Mouse (Mus musculus): ENCODE data around the gene Tgm1. TPM values are rescaled to one million over a fixed set of nuclear protein-coding genes. Genes with fewer than 3 reads are reported as not detected.

The Tgm1 gene
- polyA plus RNA-seq, 1 experiment from 2014 or later, result 0.27 TPM

DNA sequence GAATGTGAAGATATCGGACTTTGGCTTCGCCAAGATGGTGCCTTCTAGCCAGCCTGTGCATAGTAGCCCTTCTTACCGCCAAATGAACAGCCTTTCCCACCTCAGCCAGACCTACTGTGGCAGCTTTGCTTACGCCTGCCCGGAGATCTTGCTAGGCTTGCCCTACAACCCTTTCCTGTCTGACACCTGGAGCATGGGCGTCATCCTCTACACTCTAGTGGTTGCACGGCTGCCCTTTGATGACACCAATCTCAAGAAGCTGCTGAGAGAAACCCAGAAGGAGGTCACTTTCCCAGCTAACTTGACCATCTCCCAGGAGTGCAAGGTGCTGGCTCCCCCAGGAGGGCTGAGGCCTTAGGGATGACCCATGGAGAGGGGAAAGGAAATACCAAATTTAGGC is 62.2 kb downstream of the Tgm1 start:
- H3K36me3 ChIP-seq, result peaks cover 10% of the 10 kb centered on the region
- H3K27ac ChIP-seq (replicated peaks), result no peak overlapping the region
- H3K9me3 ChIP-seq (replicated peaks), result no peaks in the 10 kb centered on the region
- no peaks in the 10 kb centered on the region for H3K27me3 ChIP-seq (ENCODE audit: low read depth, poor library complexity, severe bottlenecking)
- H3K4me1 ChIP-seq, result no peaks in the 10 kb centered on the region
- no peak for DNase-seq (ENCODE audit: low spot score)
- H3K4me3 ChIP-seq, result no peak overlapping the region
- WGBS, result 89% methylated on average over 7 of the region's 7 CpGs

Other genes with a start within 250 kb of the Tgm1 start
- gene Dhrs4, start 235.2 kb downstream of the Tgm1 start, polyA plus RNA-seq (2016; fragmentation: Nextera tagmentation; extraction: Ambion mirVana), result 60.9 and 64.5 TPM in 2 replicates
- 5.2 and 6.6 TPM in 2 replicates for gene Carmil3, start 223.3 kb downstream of the Tgm1 start, polyA plus RNA-seq (2016; fragmentation: Nextera tagmentation; extraction: Ambion mirVana)
- 0.36 and 0.48 TPM in 2 replicates for gene Cpne6, start 203.5 kb downstream of the Tgm1 start, polyA plus RNA-seq (2016; fragmentation: Nextera tagmentation; extraction: Ambion mirVana)
- gene Nrl, start 188.9 kb downstream of the Tgm1 start, polyA plus RNA-seq (2016; fragmentation: Nextera tagmentation; extraction: Ambion mirVana), result not detected in 2 replicates
- gene Pck2, start 173.7 kb downstream of the Tgm1 start, polyA plus RNA-seq (2016; fragmentation: Nextera tagmentation; extraction: Ambion mirVana), result 16.5 and 18.5 TPM in 2 replicates
- gene Dcaf11, start 153.9 kb downstream of the Tgm1 start, polyA plus RNA-seq (2016; fragmentation: Nextera tagmentation; extraction: Ambion mirVana), result 78.5 and 90.8 TPM in 2 replicates
- gene A730061H03Rik, start 153.5 kb downstream of the Tgm1 start, polyA plus RNA-seq (2016; fragmentation: Nextera tagmentation; extraction: Ambion mirVana), result 0.30 TPM in 1 of 2 replicates, not detected in the other
- gene Fitm1, start 138.3 kb downstream of the Tgm1 start, polyA plus RNA-seq (2016; fragmentation: Nextera tagmentation; extraction: Ambion mirVana), result 0.14 and 0.25 TPM in 2 replicates
- 88.7 and 97.9 TPM in 2 replicates for gene Psme1, start 135.8 kb downstream of the Tgm1 start, polyA plus RNA-seq (2016; fragmentation: Nextera tagmentation; extraction: Ambion mirVana)
- gene Emc9, start 128.6 kb downstream of the Tgm1 start, polyA plus RNA-seq (2016; fragmentation: Nextera tagmentation; extraction: Ambion mirVana), result 7.9 and 8.0 TPM in 2 replicates
- gene Psme2, start 122.8 kb downstream of the Tgm1 start, polyA plus RNA-seq (2016; fragmentation: Nextera tagmentation; extraction: Ambion mirVana), result 171 and 184 TPM in 2 replicates
- gene Rnf31, start 122.2 kb downstream of the Tgm1 start, polyA plus RNA-seq (2016; fragmentation: Nextera tagmentation; extraction: Ambion mirVana), result 15.4 and 21.0 TPM in 2 replicates
- 6.5 and 6.9 TPM in 2 replicates for gene Irf9, start 110.4 kb downstream of the Tgm1 start, polyA plus RNA-seq (2016; fragmentation: Nextera tagmentation; extraction: Ambion mirVana)
- 4.1 and 5.5 TPM in 2 replicates for gene Rec8, start 95.9 kb downstream of the Tgm1 start, polyA plus RNA-seq (2016; fragmentation: Nextera tagmentation; extraction: Ambion mirVana)
- gene Ipo4, start 78.0 kb downstream of the Tgm1 start, polyA plus RNA-seq (2016; fragmentation: Nextera tagmentation; extraction: Ambion mirVana), result 94.1 and 100 TPM in 2 replicates
- gene Gm49378, start 76.0 kb downstream of the Tgm1 start, polyA plus RNA-seq (2016; fragmentation: Nextera tagmentation; extraction: Ambion mirVana), result 1.1 and 1.2 TPM in 2 replicates
- 74.7 and 77.1 TPM in 2 replicates for gene Tm9sf1, start 70.1 kb downstream of the Tgm1 start, polyA plus RNA-seq (2016; fragmentation: Nextera tagmentation; extraction: Ambion mirVana)
- 0.75 and 0.79 TPM in 2 replicates for gene Tssk4, start 63.7 kb downstream of the Tgm1 start, polyA plus RNA-seq (2016; fragmentation: Nextera tagmentation; extraction: Ambion mirVana)
- gene Mdp1, start 53.4 kb downstream of the Tgm1 start, polyA plus RNA-seq (2016; fragmentation: Nextera tagmentation; extraction: Ambion mirVana), result 65.3 and 72.9 TPM in 2 replicates
- 63.5 and 65.0 TPM in 2 replicates for gene Gmpr2, start 42.0 kb downstream of the Tgm1 start, polyA plus RNA-seq (2016; fragmentation: Nextera tagmentation; extraction: Ambion mirVana)
- 610 and 632 TPM in 2 replicates for gene Nedd8, start 41.8 kb downstream of the Tgm1 start, polyA plus RNA-seq (2016; fragmentation: Nextera tagmentation; extraction: Ambion mirVana)
- 70.5 and 74.5 TPM in 2 replicates for gene Tinf2, start 32.1 kb downstream of the Tgm1 start, polyA plus RNA-seq (2016; fragmentation: Nextera tagmentation; extraction: Ambion mirVana)
- gene Rabggta, start 8.3 kb upstream of the Tgm1 start, polyA plus RNA-seq (2016; fragmentation: Nextera tagmentation; extraction: Ambion mirVana), result 30.1 and 34.4 TPM in 2 replicates
- 67.6 and 71.2 TPM in 2 replicates for gene Dhrs1, start 31.8 kb upstream of the Tgm1 start, polyA plus RNA-seq (2016; fragmentation: Nextera tagmentation; extraction: Ambion mirVana)
- gene Nop9, start 31.8 kb upstream of the Tgm1 start, polyA plus RNA-seq (2016; fragmentation: Nextera tagmentation; extraction: Ambion mirVana), result 50.6 and 60.8 TPM in 2 replicates
- gene Cideb, start 44.5 kb upstream of the Tgm1 start, polyA plus RNA-seq (2016; fragmentation: Nextera tagmentation; extraction: Ambion mirVana), result 0.22 and 0.23 TPM in 2 replicates
- 0.06 and 0.22 TPM in 2 replicates for gene Ltb4r2, start 47.5 kb upstream of the Tgm1 start, polyA plus RNA-seq (2016; fragmentation: Nextera tagmentation; extraction: Ambion mirVana)
- gene Ltb4r1, start 52.0 kb upstream of the Tgm1 start, polyA plus RNA-seq (2016; fragmentation: Nextera tagmentation; extraction: Ambion mirVana), result 0.25 and 0.30 TPM in 2 replicates
- 5.4 and 6.5 TPM in 2 replicates for gene Adcy4, start 70.2 kb upstream of the Tgm1 start, polyA plus RNA-seq (2016; fragmentation: Nextera tagmentation; extraction: Ambion mirVana)
- gene Ripk3, start 74.9 kb upstream of the Tgm1 start, polyA plus RNA-seq (2016; fragmentation: Nextera tagmentation; extraction: Ambion mirVana), result 6.9 and 7.1 TPM in 2 replicates
- gene Nfatc4, start 109.2 kb upstream of the Tgm1 start, polyA plus RNA-seq (2016; fragmentation: Nextera tagmentation; extraction: Ambion mirVana), result 22.0 and 24.6 TPM in 2 replicates
- 22.3 and 25.1 TPM in 2 replicates for gene Nynrin, start 140.1 kb upstream of the Tgm1 start, polyA plus RNA-seq (2016; fragmentation: Nextera tagmentation; extraction: Ambion mirVana)
- gene Cbln3, start 170.5 kb upstream of the Tgm1 start, polyA plus RNA-seq (2016; fragmentation: Nextera tagmentation; extraction: Ambion mirVana), result 0.14 and 0.16 TPM in 2 replicates
- 23.2 and 24.7 TPM in 2 replicates for gene Khnyn, start 171.0 kb upstream of the Tgm1 start, polyA plus RNA-seq (2016; fragmentation: Nextera tagmentation; extraction: Ambion mirVana)
- gene Sdr39u1, start 186.4 kb upstream of the Tgm1 start, polyA plus RNA-seq (2016; fragmentation: Nextera tagmentation; extraction: Ambion mirVana), result 27.5 and 31.5 TPM in 2 replicates
- not detected in 2 replicates for gene Cma1, start 230.7 kb upstream of the Tgm1 start, polyA plus RNA-seq (2016; fragmentation: Nextera tagmentation; extraction: Ambion mirVana)
- not detected in 2 replicates for gene Cma2, start 237.1 kb upstream of the Tgm1 start, polyA plus RNA-seq (2016; fragmentation: Nextera tagmentation; extraction: Ambion mirVana)